Mouse (Mus musculus): ENCODE data around the gene Slc52a3.

GRCm38 (mm10) chr2:151996229-151997189 is at the start of gene Slc52a3:
- TF ChIP-seq CTCF (IDR thresholded peaks at IDR 0.05; ENCODE audit: low read depth, low read length) (peak; percentile 71), POLR2A (IDR thresholded peaks at IDR 0.05; ENCODE audit: insufficient read depth, low read length) (no peak), EP300 (IDR thresholded peaks at IDR 0.05; ENCODE audit: insufficient read depth, low read depth, low read length) (peak; percentile 51; the same call in 1 of the 2 replicates)

Measured in ES-Bruce4 (cell line).